ENCODE assay signal across 8 mouse cellular contexts in genomic region chr15:56856057-56856456, GRCm38 (mm10).
DNase-seq lines count a peak whose midpoint lies in the region; ATAC-seq and TF ChIP-seq lines count a peak whose summit lies in the region.
"Had no signal": no experiment of that assay in that cellular context is flagged by ENCODE, and none has a peak within 500 bp of the region (broad histone marks: within the 10 kb centered on the region; RNA-seq: fewer than 3 reads in every experiment).

No protein-coding gene starts in this region.

- no peak for DNase-seq in testis, postnatal 14 days (ENCODE audit: low spot score)
- DNase-seq in adrenal gland, postnatal 36 days, result peak; percentile 55 to 71
- peak; percentile 81 for DNase-seq in forebrain, embryonic 14.5 days (ENCODE audit: low spot score)
- peak; percentile 86 for DNase-seq in kidney, postnatal 0 days (ENCODE audit: low spot score)
- DNase-seq in lung, postnatal 10 days, result peak; percentile 73
- peak; percentile 58 for DNase-seq in urinary bladder, postnatal 25 days (ENCODE audit: low spot score)

- no peak overlapping the region for H3K4me3 ChIP-seq in testis, adult 2 months (ENCODE audit: control insufficient read depth, low read depth, low read length)
- no peak overlapping the region for H3K4me3 ChIP-seq in forebrain, embryonic 14.5 days (ENCODE audit: low read depth, low read length)
- H3K4me3 ChIP-seq in kidney, postnatal 0 days (replicated peaks; ENCODE audit: low read depth, low read length), result no peak overlapping the region
- H3K4me3 ChIP-seq: neural tube, embryonic 13.5 days had no signal

- no peak overlapping the region for H3K4me2 ChIP-seq in forebrain, embryonic 14.5 days (ENCODE audit: low read length)
- H3K4me2 ChIP-seq in kidney, postnatal 0 days (ENCODE audit: low read length), result no peak overlapping the region
- H3K4me2 ChIP-seq: neural tube, embryonic 13.5 days had no signal

- no peaks in the 10 kb centered on the region for H3K36me3 ChIP-seq in testis, adult 2 months (ENCODE audit: control insufficient read depth, insufficient read depth, low read length)
- H3K36me3 ChIP-seq in forebrain, embryonic 14.5 days (ENCODE audit: control insufficient read depth, insufficient read depth, low read length), result no peaks in the 10 kb centered on the region
- no peaks in the 10 kb centered on the region for H3K36me3 ChIP-seq in kidney, postnatal 0 days (ENCODE audit: insufficient read depth, low read length)
- H3K36me3 ChIP-seq: neural tube, embryonic 13.5 days had no signal

- H3K4me1 ChIP-seq in testis, adult 2 months (ENCODE audit: control insufficient read depth, insufficient read depth, low read length), result no peaks in the 10 kb centered on the region
- H3K4me1 ChIP-seq in forebrain, embryonic 14.5 days (ENCODE audit: control insufficient read depth, insufficient read depth, low read length), result no peaks in the 10 kb centered on the region
- no peaks in the 10 kb centered on the region for H3K4me1 ChIP-seq in kidney, postnatal 0 days (replicated peaks; ENCODE audit: insufficient read depth, low read length)

- H3K9me3 ChIP-seq in forebrain, embryonic 14.5 days (replicated peaks; ENCODE audit: control insufficient read depth, low read length), result no peaks in the 10 kb centered on the region
- H3K9me3 ChIP-seq in kidney, postnatal 0 days (replicated peaks; ENCODE audit: low read length), result no peaks in the 10 kb centered on the region
- H3K9me3 ChIP-seq: neural tube, embryonic 13.5 days had no signal

- no peaks in the 10 kb centered on the region for H3K27me3 ChIP-seq in testis, adult 2 months (ENCODE audit: control insufficient read depth, insufficient read depth, low read length)
- H3K27me3 ChIP-seq in forebrain, embryonic 14.5 days (replicated peaks; ENCODE audit: control insufficient read depth, insufficient read depth, low read length), result no peaks in the 10 kb centered on the region
- H3K27me3 ChIP-seq in kidney, postnatal 0 days (ENCODE audit: insufficient read depth, low read length), result no peaks in the 10 kb centered on the region
- H3K27me3 ChIP-seq: neural tube, embryonic 13.5 days had no signal

- TF ChIP-seq POLR2A in testis, adult 2 months (IDR thresholded peaks at IDR 0.05; ENCODE audit: control insufficient read depth, low read depth, low read length), result no peak

- H3K27ac ChIP-seq in testis, adult 2 months (ENCODE audit: control insufficient read depth, insufficient read depth, low read depth, low read length), result no peak overlapping the region
- H3K27ac ChIP-seq in forebrain, embryonic 14.5 days (ENCODE audit: low read depth, low read length), result no peak overlapping the region
- H3K27ac ChIP-seq in kidney, postnatal 0 days, result no peak overlapping the region
- H3K27ac ChIP-seq: neural tube, embryonic 13.5 days had no signal

- H3K9ac ChIP-seq in forebrain, embryonic 14.5 days (ENCODE audit: low read length), result no peak overlapping the region
- H3K9ac ChIP-seq in kidney, postnatal 0 days (ENCODE audit: low read depth, low read length), result no peak overlapping the region
- H3K9ac ChIP-seq: neural tube, embryonic 13.5 days had no signal

- ATAC-seq in forebrain, embryonic 14.5 days, result peak; percentile 66
- no peak for ATAC-seq in kidney, postnatal 0 days (replicated peaks; ENCODE audit: low FRiP score, low read depth)

- peak; percentile 17; the same call in 1 of the 2 replicates for TF ChIP-seq CTCF in testis, adult 2 months (IDR thresholded peaks at IDR 0.05; ENCODE audit: control insufficient read depth, insufficient read depth, insufficient replicate concordance, low read depth, low read length)
- TF ChIP-seq CTCF in kidney, postnatal 0 days (IDR thresholded peaks at IDR 0.05; ENCODE audit: low read depth), result peak; percentile 88

- WGBS in forebrain, embryonic 14.5 days, result 7% methylated on average over 2 of the region's 2 CpGs
- WGBS in kidney, postnatal 0 days, result 17% methylated on average over 2 of the region's 2 CpGs
